8 mouse cellular contexts compared by ENCODE assay signal in the genomic region with DNA sequence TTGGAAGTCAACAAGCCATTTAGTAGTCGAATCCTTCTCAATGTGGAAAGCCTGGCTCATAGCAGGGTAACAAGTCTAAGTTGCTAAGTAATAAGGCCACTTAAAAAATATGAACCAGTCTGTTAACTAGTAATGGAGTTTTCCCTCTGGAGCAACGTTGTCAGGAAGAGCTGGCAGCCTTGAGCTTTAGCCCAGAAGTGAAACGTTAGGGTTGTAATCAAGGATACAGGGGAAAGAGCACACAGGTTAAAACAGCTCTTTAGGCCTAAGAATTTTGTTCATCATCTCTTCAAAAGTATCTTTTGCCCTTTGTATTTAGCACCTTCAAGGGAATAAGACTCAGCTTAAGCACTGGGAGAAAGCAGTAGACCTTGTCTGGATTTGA. TPM values are rescaled to one million over a fixed set of nuclear protein-coding genes. Genes with fewer than 3 reads are reported as not detected.
A peak's percentile ranks its signal among the peaks of the same experiment; 100 is the strongest.
DNase-seq lines count a peak whose midpoint lies in the region; ATAC-seq lines count a peak whose summit lies in the region.

No protein-coding gene starts in this region.

- peak overlapping the region; percentile 99 for H3K27ac ChIP-seq in liver, embryonic 12.5 days

- ATAC-seq in CD4-positive, CD25-positive, alpha-beta regulatory T cell, adult 4 months: no peak
- peak; percentile 1; the same call in 1 of the 2 replicates for ATAC-seq in liver, embryonic 12.5 days
- ATAC-seq in megakaryocyte progenitor cell, adult 5-6 weeks (replicated peaks; ENCODE audit: poor library complexity): no peak

- peaks cover 82% of the 10 kb centered on the region for H3K4me1 ChIP-seq in erythroblast, embryonic 14.5 days (ENCODE audit: control insufficient read depth)
- peaks cover 65% of the 10 kb centered on the region for H3K4me1 ChIP-seq in liver, embryonic 12.5 days

- peak overlapping the region; percentile 68 for H3K4me3 ChIP-seq in erythroblast, embryonic 14.5 days (replicated peaks)
- H3K4me3 ChIP-seq in liver, embryonic 12.5 days: peak overlapping the region; percentile 56

- H3K36me3 ChIP-seq in erythroblast, embryonic 14.5 days (ENCODE audit: control insufficient read depth): no peaks in the 10 kb centered on the region; the same call in 1 of the 2 replicates
- no peaks in the 10 kb centered on the region for H3K36me3 ChIP-seq in liver, embryonic 12.5 days

- H3K9ac ChIP-seq in liver, embryonic 12.5 days: peak overlapping the region; percentile 78

- peak; percentile 11 for DNase-seq in CD4-positive, CD25-positive, alpha-beta regulatory T cell, adult 2 months (ENCODE audit: low read depth, low spot score)
- DNase-seq in 416B (ENCODE audit: low read depth): peak; percentile 89
- DNase-seq in adrenal gland, adult 18-20 months (ENCODE audit: low spot score in 2 of 2): no peak
- no peak for DNase-seq in adrenal gland, postnatal 36 days

- no peaks in the 10 kb centered on the region for H3K27me3 ChIP-seq in erythroblast, embryonic 14.5 days (ENCODE audit: control insufficient read depth)
- H3K27me3 ChIP-seq in liver, embryonic 12.5 days (replicated peaks): no peaks in the 10 kb centered on the region

- H3K9me3 ChIP-seq in erythroblast, embryonic 14.5 days (ENCODE audit: control insufficient read depth, low read length): no peaks in the 10 kb centered on the region
- H3K9me3 ChIP-seq in liver, embryonic 12.5 days (replicated peaks): no peaks in the 10 kb centered on the region

- 4% methylated on average over 3 of the region's 3 CpGs for WGBS in liver, embryonic 12.5 days (ENCODE audit: insufficient replicate concordance)

- H3K4me2 ChIP-seq in liver, embryonic 12.5 days: peak overlapping the region; percentile 71

RNA-seq across cellular contexts. Expression of a gene that starts 0.7 kb away (rescaled TPM):
- 1 to 10 TPM in 1 of 2 experiments, not detected in 1; 1.1 TPM for polyA plus RNA-seq in CD4-positive, CD25-positive, alpha-beta regulatory T cell, adult 4 months (2017; shearing (Covaris generic))
- polyA plus RNA-seq in erythroblast, embryonic 14.5 days (2012): 8.3 and 13.8 TPM in 2 replicates
- 1.1 and 1.6 TPM in 2 replicates for polyA plus RNA-seq in liver, embryonic 12.5 days (2016; fragmentation: Nextera tagmentation; extraction: Ambion mirVana)
- total RNA-seq in megakaryocyte progenitor cell, adult 5-6 weeks (2015): 61.3 and 71.9 TPM in 2 replicates
- total RNA-seq in megakaryocyte progenitor cell, adult 5-6 weeks (2017): 1,789 and 2,180 TPM in 2 replicates
- 10 to 100 TPM; 32.5 to 41.1 TPM for total RNA-seq in adrenal gland, adult 18-20 months (2021)
- 100 to 1,000 TPM; 112 to 118 TPM for total RNA-seq in adrenal gland, postnatal 36 days (2021)

RNA-seq across cellular contexts. Expression of a gene that starts 2.3 kb away (rescaled TPM):
- polyA plus RNA-seq in CD4-positive, CD25-positive, alpha-beta regulatory T cell, adult 4 months (2017; shearing (Covaris generic)): under 1 TPM; 0.18 to 0.35 TPM
- polyA plus RNA-seq in erythroblast, embryonic 14.5 days (2012): 0.51 and 0.95 TPM in 2 replicates
- 0.89 and 0.93 TPM in 2 replicates for polyA plus RNA-seq in liver, embryonic 12.5 days (2016; fragmentation: Nextera tagmentation; extraction: Ambion mirVana)
- total RNA-seq in megakaryocyte progenitor cell, adult 5-6 weeks (2015): 8.5 and 9.3 TPM in 2 replicates
- 112 TPM in 2 replicates for total RNA-seq in megakaryocyte progenitor cell, adult 5-6 weeks (2017)
- 1 to 10 TPM; 1.5 to 1.6 TPM for total RNA-seq in adrenal gland, adult 18-20 months (2021)
- 1 to 10 TPM; 4.5 to 4.9 TPM for total RNA-seq in adrenal gland, postnatal 36 days (2021)

RNA-seq across cellular contexts. Expression of a gene that starts 6.9 kb away (rescaled TPM):
- polyA plus RNA-seq in CD4-positive, CD25-positive, alpha-beta regulatory T cell, adult 4 months (2017; shearing (Covaris generic)): not detected
- polyA plus RNA-seq in erythroblast, embryonic 14.5 days (2012): 1.3 and 3.3 TPM in 2 replicates
- polyA plus RNA-seq in liver, embryonic 12.5 days (2016; fragmentation: Nextera tagmentation; extraction: Ambion mirVana): 1.3 and 1.6 TPM in 2 replicates
- total RNA-seq in megakaryocyte progenitor cell, adult 5-6 weeks (2015): 40.7 and 44.7 TPM in 2 replicates
- total RNA-seq in megakaryocyte progenitor cell, adult 5-6 weeks (2017): 86.8 and 176 TPM in 2 replicates
- total RNA-seq in adrenal gland, adult 18-20 months (2021): 10 to 100 TPM; 12.6 to 12.7 TPM
- 10 to 100 TPM; 23.4 to 24.4 TPM for total RNA-seq in adrenal gland, postnatal 36 days (2021)

RNA-seq across cellular contexts. Expression of a gene that starts 7.6 kb away (rescaled TPM):
- under 1 TPM; 0.41 to 0.66 TPM for polyA plus RNA-seq in CD4-positive, CD25-positive, alpha-beta regulatory T cell, adult 4 months (2017; shearing (Covaris generic))
- polyA plus RNA-seq in erythroblast, embryonic 14.5 days (2012): 0.43 and 3.0 TPM in 2 replicates
- 1.4 and 1.5 TPM in 2 replicates for polyA plus RNA-seq in liver, embryonic 12.5 days (2016; fragmentation: Nextera tagmentation; extraction: Ambion mirVana)
- 32.4 and 33.2 TPM in 2 replicates for total RNA-seq in megakaryocyte progenitor cell, adult 5-6 weeks (2015)
- 120 and 144 TPM in 2 replicates for total RNA-seq in megakaryocyte progenitor cell, adult 5-6 weeks (2017)
- total RNA-seq in adrenal gland, adult 18-20 months (2021): 1 to 10 TPM; 1.8 to 2.2 TPM
- total RNA-seq in adrenal gland, postnatal 36 days (2021): 1 to 10 TPM; 4.2 to 4.7 TPM

RNA-seq across cellular contexts. Expression of a gene that starts 11.4 kb away (rescaled TPM):
- polyA plus RNA-seq in CD4-positive, CD25-positive, alpha-beta regulatory T cell, adult 4 months (2017; shearing (Covaris generic)): 1 to 10 TPM; 2.2 to 4.1 TPM
- 2.9 and 16.6 TPM in 2 replicates for polyA plus RNA-seq in erythroblast, embryonic 14.5 days (2012)
- 4.9 and 6.2 TPM in 2 replicates for polyA plus RNA-seq in liver, embryonic 12.5 days (2016; fragmentation: Nextera tagmentation; extraction: Ambion mirVana)
- total RNA-seq in megakaryocyte progenitor cell, adult 5-6 weeks (2015): 98.5 and 110 TPM in 2 replicates
- total RNA-seq in megakaryocyte progenitor cell, adult 5-6 weeks (2017): 286 and 398 TPM in 2 replicates
- total RNA-seq in adrenal gland, adult 18-20 months (2021): 10 to 100 TPM; 31.7 to 35.9 TPM
- total RNA-seq in adrenal gland, postnatal 36 days (2021): 10 to 100 TPM; 56.1 to 72.9 TPM

Comparison
In these comparisons a context has a peak if more than half of its experiments do, and no peak if none do; other contexts are left out.
1. DNase-seq: peak in CD4-positive, CD25-positive, alpha-beta regulatory T cell, adult 2 months (single experiment) and 416B (single experiment); none in adrenal gland, adult 18-20 months (0 of 2) and adrenal gland, postnatal 36 days (0 of 2).